Mouse (Mus musculus): ENCODE data around the gene Ube2e1. TPM values are rescaled to one million over a fixed set of nuclear protein-coding genes. Genes with fewer than 3 reads are reported as not detected.

Gene Ube2e1
- total RNA-seq (2021): 10 to 100 TPM; 38.5 to 41.5 TPM

- intact Hi-C loops (cut with DNase I): loop anchor here (2.0 kb wide), 1 partner anchor 61 kb away; the partner anchor contains the start of genes Nkiras1 and Rpl15
- peak; percentile 76 to 79 for DNase-seq
Observed at GRCm38 (mm10) chr14:18331693-18332131, at the start of gene Ube2e1. Ube2e1 (minus strand) TSS chr14:18331859.

GRCm38 (mm10) chr14:18379841-18380240 lies 48.2 kb upstream of the Ube2e1 start:
- DNase-seq: no peak
- intact Hi-C loops (cut with DNase I): no loop called here

GRCm38 (mm10) chr14:18377944-18378575 lies 46.4 kb upstream of the Ube2e1 start:
- intact Hi-C loops (cut with DNase I): no loop called here
- DNase-seq: no peak

DNA sequence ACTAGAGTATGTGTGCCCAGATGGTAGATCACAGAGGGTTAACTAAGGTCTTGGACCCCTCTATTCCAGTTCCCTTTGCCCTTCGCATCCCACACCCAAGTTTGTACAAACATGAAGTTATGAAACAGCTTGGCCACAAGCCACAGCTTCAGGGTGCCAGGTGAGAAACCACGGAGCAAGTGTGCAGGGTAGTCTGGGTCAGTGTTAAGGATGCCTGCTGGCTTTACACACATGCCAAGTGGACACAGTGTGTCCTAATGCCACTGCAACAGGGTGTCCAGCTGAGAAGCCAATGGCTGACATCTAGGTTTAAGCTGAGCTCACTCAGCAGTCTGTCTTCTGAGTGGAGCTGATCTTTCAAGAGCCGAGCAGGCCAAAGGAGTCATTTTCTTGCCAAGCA lies 44.5 kb upstream of the Ube2e1 start:
- intact Hi-C loops (cut with DNase I): no loop called here
- DNase-seq: peak in 1 of 2 experiments; percentile 7

DNA sequence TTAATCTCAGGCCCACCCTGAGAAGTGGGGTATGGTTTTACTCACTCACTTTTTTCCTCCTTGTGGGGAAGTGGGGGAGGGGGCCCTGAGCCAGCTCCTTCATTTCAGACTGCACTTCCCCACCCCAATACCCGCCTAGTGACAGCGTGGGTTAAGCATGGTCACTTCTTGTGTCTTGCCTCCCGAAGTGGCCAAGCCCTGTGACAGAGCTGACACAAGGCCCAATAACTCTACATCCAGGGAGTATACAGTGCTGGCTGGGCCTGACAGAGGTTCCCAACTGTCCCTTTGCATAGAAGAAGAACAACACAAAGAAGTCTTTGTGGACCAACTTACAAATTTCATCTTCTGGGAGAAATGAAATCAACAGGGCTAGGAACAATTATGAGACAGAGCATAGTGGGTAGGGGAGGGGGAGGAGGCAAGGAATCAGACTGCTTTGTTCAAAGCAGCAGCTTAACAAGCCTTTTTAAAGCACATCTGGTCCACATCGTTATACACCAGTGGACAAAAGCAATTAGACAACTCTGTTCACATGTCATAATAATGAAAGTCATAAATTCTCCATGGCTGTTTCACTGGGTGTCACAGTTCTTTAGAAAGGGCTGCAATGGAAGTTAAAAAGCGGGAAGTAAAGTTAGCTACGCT lies 42.2 kb upstream of the Ube2e1 start:
- DNase-seq: no peak
- intact Hi-C loops (cut with DNase I): no loop called here

GRCm38 (mm10) chr14:18372761-18373610 lies 41.3 kb upstream of the Ube2e1 start:
- intact Hi-C loops (cut with DNase I): no loop called here
- DNase-seq: no peak

DNA sequence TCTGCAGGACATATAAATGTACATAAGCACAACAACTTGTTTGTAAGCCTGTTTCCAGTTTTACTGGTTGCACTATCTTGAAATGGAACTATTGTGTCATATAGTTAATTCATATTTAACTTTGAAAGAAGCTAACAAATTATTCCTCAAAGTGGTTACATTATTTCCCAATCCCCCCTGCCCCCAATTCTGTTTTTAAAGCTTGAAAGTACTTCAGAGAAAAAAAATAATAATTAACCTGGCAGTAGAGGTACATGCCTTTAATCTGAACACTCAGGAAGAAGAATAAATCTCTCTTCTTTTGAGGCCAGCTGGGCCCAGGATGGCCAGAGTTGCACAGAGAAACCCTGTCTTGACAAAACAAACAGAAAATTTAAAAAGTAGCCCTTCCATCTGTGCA lies 37.4 kb upstream of the Ube2e1 start:
- intact Hi-C loops (cut with DNase I): no loop called here
- DNase-seq: no peak

GRCm38 (mm10) chr14:18367025-18367424 lies 35.4 kb upstream of the Ube2e1 start:
- intact Hi-C loops (cut with DNase I): no loop called here
- DNase-seq: no peak

DNA sequence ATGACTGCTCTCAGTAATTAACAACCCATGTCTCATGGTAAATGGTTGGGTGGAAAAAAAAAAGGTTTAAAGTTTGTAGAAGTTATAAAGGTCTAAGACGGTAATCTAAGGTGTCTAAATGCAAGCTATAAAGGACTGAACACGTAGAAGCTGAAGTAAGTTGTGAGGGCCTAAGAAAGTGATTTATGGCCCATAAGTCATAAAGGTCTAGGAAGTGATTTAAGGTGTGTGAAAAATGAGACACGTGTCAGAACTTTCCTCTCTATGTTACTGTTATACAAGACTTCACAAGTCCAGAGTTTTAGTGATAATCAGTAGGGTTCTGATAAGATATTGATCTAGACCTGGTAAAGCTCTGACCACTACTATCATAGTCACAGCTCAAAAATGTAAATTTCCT lies 32.7 kb upstream of the Ube2e1 start:
- intact Hi-C loops (cut with DNase I): no loop called here
- DNase-seq: no peak

- no peak for DNase-seq
- intact Hi-C loops (cut with DNase I): no loop called here
Observed at GRCm38 (mm10) chr14:18356442-18356841, 24.8 kb upstream of the Ube2e1 start.

DNA sequence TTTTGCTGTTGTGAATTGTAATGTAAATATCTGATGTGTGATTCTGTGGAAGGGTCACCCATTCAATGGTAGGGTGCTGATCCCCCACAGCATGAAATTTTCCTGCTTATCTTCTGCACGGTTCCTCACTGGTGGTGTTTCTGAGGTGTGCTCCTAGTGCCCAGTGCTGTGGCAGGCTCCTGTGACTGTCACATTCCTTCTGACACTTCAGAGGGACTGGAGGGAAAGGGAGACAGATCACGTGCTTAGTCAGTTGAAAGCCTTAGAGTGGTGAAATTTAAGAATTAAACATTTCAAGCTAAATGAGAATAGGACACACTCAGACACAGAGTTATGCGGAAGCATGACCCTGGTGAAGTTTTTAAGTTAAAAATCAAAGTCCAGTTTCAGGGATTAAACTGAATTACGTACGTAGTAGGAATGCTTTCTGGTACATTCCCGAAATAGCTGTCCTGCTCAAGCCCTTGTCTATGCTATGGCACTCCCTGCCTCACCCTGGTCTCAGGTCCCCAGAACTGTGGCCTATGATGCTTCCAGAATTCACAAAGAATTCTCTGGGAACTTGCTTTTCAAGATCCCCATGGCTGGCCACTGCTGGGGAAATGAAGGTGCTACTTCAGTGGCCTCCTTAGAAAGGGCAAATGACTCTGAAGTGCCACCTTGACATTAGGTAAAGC lies 24.0 kb upstream of the Ube2e1 start:
- no peak for DNase-seq
- intact Hi-C loops (cut with DNase I): no loop called here

GRCm38 (mm10) chr14:18353525-18353924 lies 21.9 kb upstream of the Ube2e1 start:
- DNase-seq: no peak

GRCm38 (mm10) chr14:18352934-18353333 lies 21.3 kb upstream of the Ube2e1 start:
- intact Hi-C loops (cut with DNase I): no loop called here
- no peak for DNase-seq

More at GRCm38 (mm10) chr14:18353525-18353924, 21.9 kb upstream of the Ube2e1 start:
- intact Hi-C loops (cut with DNase I): no loop called here

GRCm38 (mm10) chr14:18350680-18351079 lies 19.0 kb upstream of the Ube2e1 start:
- DNase-seq: no peak
- intact Hi-C loops (cut with DNase I): no loop called here

GRCm38 (mm10) chr14:18349871-18350270 lies 18.2 kb upstream of the Ube2e1 start:
- DNase-seq: no peak
- intact Hi-C loops (cut with DNase I): no loop called here

GRCm38 (mm10) chr14:18343589-18343988 lies 11.9 kb upstream of the Ube2e1 start:
- intact Hi-C loops (cut with DNase I): no loop called here
- no peak for DNase-seq

- intact Hi-C loops (cut with DNase I): no loop called here
- DNase-seq: no peak
Observed at GRCm38 (mm10) chr14:18342749-18343148, 11.1 kb upstream of the Ube2e1 start.

DNA sequence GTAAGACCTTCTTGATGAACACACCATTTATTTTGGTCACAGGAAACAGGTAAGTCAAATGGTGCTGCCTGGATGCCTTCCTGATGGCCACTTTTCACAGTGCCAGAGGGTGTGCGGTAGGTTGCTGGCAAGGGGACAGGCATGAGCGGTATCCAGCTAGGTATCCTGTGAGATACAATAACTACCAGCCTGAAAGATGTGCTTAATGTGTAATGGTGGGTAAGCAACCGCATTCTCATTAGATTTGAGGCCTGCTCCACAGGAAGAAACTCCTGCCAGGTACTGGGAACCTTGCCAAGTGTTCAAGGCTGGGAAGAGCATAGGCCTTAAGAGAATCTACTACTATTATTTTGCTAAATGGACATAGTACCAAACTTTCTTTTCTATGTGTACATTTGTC lies 9.4 kb upstream of the Ube2e1 start:
- DNase-seq: no peak
- intact Hi-C loops (cut with DNase I): no loop called here

GRCm38 (mm10) chr14:18336106-18336505 lies 4.4 kb upstream of the Ube2e1 start:
- no peak for DNase-seq
- intact Hi-C loops (cut with DNase I): no loop called here

DNA sequence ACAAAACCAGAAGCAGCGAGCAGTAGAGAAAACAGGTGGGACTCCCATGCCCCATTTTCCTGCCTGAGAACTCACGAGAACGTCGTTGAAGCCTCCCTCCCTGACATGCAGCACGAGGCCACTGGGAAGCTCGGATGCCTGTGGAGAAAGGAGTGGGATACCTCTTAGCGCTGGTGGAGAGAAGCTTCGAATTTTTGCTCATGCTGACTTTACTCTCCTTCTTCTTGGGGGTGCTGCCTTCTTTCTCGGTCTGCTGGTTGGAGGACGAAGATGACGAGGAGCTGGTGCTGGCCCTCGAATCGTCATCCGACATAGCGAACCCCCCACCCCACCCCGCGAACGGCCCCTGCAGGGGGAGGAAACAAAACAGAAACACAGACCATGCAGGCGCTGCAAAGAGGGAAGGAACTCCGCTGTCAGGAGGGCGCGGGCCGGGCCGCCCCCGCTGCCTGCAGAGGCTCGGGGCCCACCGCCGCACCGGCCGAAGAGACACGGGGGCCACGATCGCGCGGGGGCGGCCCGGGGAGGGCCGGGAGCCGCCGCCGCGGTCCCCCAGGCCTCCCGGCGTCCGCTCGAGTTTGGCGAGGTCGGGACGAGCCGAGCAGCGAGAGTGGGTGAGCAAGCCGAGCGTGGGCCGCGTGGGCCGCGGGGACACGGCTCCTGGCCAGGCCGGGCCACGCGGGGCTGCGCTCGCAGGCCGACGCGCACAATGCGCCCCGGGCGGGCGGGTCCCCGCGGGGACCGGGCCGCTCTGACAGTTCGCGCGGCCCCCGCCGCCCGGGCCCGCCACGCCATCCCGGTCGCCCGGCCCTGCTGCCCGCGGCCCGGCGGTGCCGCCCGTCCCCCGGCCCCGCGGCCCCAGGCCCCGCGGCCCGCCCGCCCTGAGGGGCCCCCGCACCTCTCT lies 618 bp downstream of the Ube2e1 start:
- intact Hi-C loops (cut with DNase I): loop anchor here (2.0 kb wide), 1 partner anchor 60 kb away; the partner anchor contains the start of genes Nkiras1 and Rpl15
- peak; percentile 28 to 54 for DNase-seq
